Mouse (Mus musculus): ENCODE data around the gene Mgat4a. TPM values are rescaled to one million over a fixed set of nuclear protein-coding genes. Genes with fewer than 3 reads are reported as not detected.
A peak's percentile ranks its signal among the peaks of the same experiment; 100 is the strongest.

Gene Mgat4a
- polyA plus RNA-seq, 1 experiment from 2014 or later = 27.6 TPM

DNA sequence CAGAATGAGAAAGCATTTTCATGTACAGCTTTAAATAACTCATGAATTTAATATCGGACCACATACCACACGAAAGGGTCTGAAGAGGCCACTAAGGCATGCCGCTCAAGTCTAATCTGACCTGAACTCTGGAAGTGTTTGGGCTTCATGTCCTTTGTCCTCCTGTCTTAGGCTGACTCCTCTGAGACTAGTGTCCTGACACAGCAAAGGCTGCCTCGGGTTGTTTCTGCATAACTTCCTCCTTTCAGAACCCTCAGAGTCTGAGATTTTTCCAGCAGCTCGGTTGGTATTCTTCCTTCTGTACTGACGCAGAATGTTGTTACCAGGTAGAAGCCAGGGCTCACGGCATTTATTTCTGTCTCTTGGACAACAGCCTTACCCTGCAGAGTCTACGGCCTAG, 66.8 kb downstream of the Mgat4a start:
- 69% methylated on average over 8 of the region's 8 CpGs for WGBS
- ATAC-seq (ENCODE audit: insufficient read depth, low FRiP score, low read depth) = no peak
- H3K4me1 ChIP-seq = peaks cover 12% of the 10 kb centered on the region
- 0 out of 2 replicates have a peak overlapping the region, but pooled peaks have one; percentile 10 for H3K27ac ChIP-seq
- H3K36me3 ChIP-seq = no peaks in the 10 kb centered on the region
- H3K9me3 ChIP-seq = no peaks in the 10 kb centered on the region
- H3K4me2 ChIP-seq = no peak overlapping the region
- no peak overlapping the region for H3K9ac ChIP-seq
- no peaks in the 10 kb centered on the region for H3K27me3 ChIP-seq (replicated peaks)
- no peak overlapping the region for H3K4me3 ChIP-seq (replicated peaks)

DNA sequence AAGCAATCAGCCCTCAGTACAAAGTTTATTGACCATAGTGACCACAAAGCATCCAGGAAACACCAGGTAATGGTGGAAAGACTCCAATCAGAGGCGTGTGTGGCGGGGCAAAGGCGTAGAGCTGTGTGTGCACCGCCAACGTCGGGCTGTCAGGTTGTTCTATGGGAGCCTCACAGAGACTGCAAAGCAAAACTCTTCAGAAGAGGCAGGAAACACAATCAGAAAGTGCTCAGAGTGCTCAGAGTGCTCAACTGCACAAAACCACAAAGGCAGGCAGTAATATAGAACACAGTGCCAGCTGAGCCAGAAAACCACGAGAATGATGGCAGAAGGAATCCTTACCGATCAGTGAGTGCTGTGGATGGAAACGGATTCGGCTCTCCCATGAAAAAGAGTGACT, 67.6 kb downstream of the Mgat4a start:
- no peak overlapping the region for H3K9ac ChIP-seq
- H3K4me1 ChIP-seq = peaks cover 8% of the 10 kb centered on the region
- H3K9me3 ChIP-seq = no peaks in the 10 kb centered on the region
- no peaks in the 10 kb centered on the region for H3K27me3 ChIP-seq (replicated peaks)
- H3K4me3 ChIP-seq (replicated peaks) = no peak overlapping the region
- H3K36me3 ChIP-seq = no peaks in the 10 kb centered on the region
- 77% methylated on average over 10 of the region's 10 CpGs for WGBS
- H3K27ac ChIP-seq = no peak overlapping the region
- no peak overlapping the region for H3K4me2 ChIP-seq
- no peak for ATAC-seq (ENCODE audit: insufficient read depth, low FRiP score, low read depth)

DNA sequence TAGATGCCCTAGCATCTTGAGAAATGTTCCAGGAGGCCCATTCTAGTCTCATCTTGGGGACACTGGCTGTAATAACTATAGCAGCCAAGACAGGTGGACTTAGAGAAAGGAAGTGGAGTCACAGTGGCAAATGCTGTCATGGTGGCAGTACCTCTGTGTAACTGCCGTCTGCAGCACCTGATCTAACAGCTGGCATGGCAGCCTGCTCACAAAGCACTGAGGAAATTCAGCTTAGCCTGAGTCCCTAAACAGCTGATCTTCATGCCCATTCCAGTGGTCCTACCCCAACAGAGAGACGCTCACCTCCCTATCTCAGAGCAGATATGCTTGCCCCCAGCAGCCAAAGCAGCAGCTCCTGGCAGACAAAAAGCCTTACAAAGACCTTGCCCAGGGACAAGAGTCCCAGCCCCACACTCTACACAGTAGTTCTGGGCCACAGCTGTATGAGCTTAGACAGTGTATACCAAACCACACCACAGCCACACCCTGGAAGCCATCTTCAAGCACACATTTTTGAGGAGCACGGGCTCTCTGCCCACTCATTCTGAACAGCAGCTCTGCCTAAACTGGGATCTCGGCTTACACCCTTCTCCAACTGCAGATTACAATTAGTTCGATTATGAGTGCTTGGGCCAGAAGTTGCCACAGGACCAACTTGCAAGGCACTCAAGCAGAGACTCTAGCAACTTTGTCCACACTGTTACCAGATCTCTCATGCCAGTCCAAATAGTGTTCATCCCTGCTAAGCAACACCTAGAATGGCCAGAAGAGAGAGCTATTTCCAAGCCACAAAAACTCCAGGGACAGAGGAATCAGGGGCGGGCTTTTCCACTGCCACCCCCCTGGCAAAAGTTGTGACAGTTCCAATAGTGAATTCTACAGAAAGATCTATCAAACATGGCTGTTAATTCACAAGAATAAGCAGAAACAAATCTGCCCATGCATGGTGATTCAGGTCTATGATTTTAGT, 69.4 kb downstream of the Mgat4a start:
- WGBS = 89% methylated on average over 6 of the region's 6 CpGs
- no peak for ATAC-seq (ENCODE audit: insufficient read depth, low FRiP score, low read depth)
- H3K4me2 ChIP-seq = no peak overlapping the region
- H3K27me3 ChIP-seq (replicated peaks) = no peaks in the 10 kb centered on the region
- H3K27ac ChIP-seq = no peak overlapping the region
- H3K9me3 ChIP-seq = no peaks in the 10 kb centered on the region
- H3K36me3 ChIP-seq = no peaks in the 10 kb centered on the region
- H3K9ac ChIP-seq = no peak overlapping the region
- no peak overlapping the region for H3K4me3 ChIP-seq (replicated peaks)
- H3K4me1 ChIP-seq = peaks cover 3% of the 10 kb centered on the region; the same call in 1 of the 2 replicates

DNA sequence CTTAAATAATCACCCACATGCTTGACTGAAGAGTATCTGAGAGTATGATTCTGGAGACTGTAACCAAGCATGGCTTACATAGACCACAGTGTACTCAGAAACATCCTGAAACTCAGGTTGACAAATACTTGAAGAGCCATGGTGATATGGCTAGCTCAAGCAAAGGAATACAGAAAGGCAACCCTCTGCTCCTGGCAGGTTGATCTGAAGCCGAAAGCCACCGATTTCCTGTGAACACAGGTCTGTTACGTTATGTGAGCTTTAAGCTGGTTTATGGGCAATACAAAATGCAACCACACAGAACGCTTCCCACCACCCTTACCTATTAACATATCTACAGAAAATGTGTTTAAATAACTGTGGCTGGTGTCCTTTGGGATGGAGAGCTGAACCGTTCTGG, 71.8 kb downstream of the Mgat4a start:
- H3K27me3 ChIP-seq (replicated peaks) = no peaks in the 10 kb centered on the region
- no peaks in the 10 kb centered on the region for H3K36me3 ChIP-seq
- H3K9me3 ChIP-seq = no peaks in the 10 kb centered on the region
- no peak for ATAC-seq (ENCODE audit: insufficient read depth, low FRiP score, low read depth)
- no peak overlapping the region for H3K4me3 ChIP-seq (replicated peaks)
- H3K27ac ChIP-seq = no peak overlapping the region
- 91% methylated on average over 5 of the region's 5 CpGs for WGBS
- no peak overlapping the region for H3K9ac ChIP-seq
- H3K4me1 ChIP-seq = no peaks in the 10 kb centered on the region
- H3K4me2 ChIP-seq = no peak overlapping the region

DNA sequence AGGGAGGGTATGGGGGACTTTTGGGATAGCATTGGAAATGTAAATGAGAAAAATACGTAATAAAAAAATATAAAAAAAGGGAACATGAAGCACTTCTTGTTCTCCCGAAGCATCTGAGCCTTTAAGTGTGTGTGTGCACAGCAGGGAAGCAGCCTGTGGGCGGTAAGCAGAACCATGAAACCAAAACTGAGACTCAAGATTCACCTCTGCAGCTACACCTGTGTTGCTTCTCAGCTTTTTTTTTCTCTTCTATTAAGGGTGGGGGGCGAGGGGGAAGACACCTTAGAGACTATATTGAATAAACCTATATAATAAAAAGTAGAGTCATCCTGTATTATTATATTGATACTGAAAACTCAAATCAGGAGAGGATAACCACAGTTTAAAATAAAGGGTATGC, 73.0 kb downstream of the Mgat4a start:
- 82% methylated on average over 4 of the region's 4 CpGs for WGBS
- Histone ChIP-seq H3K27ac (no peak overlapping the region), H3K4me1 (no peaks in the 10 kb centered on the region), H3K36me3 (no peaks in the 10 kb centered on the region), H3K9me3 (no peaks in the 10 kb centered on the region), H3K4me2 (no peak overlapping the region), H3K4me3 (replicated peaks) (no peak overlapping the region), H3K27me3 (replicated peaks) (no peaks in the 10 kb centered on the region), H3K9ac (no peak overlapping the region)
- ATAC-seq (ENCODE audit: insufficient read depth, low FRiP score, low read depth) = no peak

DNA sequence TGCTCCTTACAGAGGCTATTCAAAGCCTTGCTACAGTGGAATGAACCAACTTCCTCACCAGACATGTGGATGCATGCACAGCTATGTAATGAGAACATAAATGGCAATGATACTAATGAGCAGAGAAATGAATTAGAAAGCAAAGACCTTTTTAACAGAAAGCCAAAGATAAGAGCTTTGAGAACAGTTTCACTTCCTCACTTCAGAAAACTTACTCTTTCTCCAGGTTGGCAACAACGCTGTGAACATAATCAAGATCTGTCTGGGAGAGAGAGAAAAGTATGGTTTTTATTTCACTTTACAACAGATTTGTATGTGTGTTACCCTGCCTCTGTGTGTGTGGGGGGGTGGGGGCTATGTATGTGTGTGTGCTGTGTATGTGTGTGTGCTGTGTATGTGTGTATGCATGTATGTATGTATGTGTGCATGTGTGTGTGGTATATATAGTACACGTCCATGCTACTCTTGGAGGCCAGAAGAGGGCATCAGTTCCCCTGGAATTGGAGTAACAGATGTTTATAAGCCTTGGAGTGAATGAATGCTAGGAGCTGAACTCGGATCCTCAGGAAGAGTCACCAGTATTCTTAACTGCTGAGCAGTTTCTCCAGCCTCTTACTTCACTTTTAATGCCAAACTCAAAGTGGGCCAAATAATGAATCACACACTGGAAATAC, 74.4 kb downstream of the Mgat4a start:
- Histone ChIP-seq H3K4me1 (no peaks in the 10 kb centered on the region), H3K9me3 (no peaks in the 10 kb centered on the region), H3K4me2 (no peak overlapping the region), H3K27ac (no peak overlapping the region), H3K27me3 (replicated peaks) (no peaks in the 10 kb centered on the region), H3K4me3 (replicated peaks) (no peak overlapping the region), H3K9ac (no peak overlapping the region), H3K36me3 (no peaks in the 10 kb centered on the region)
- whole genome bisulfite sequencing = 82% methylated on average over 3 of the region's 3 CpGs
- ATAC-seq (ENCODE audit: insufficient read depth, low FRiP score, low read depth) = no peak

DNA sequence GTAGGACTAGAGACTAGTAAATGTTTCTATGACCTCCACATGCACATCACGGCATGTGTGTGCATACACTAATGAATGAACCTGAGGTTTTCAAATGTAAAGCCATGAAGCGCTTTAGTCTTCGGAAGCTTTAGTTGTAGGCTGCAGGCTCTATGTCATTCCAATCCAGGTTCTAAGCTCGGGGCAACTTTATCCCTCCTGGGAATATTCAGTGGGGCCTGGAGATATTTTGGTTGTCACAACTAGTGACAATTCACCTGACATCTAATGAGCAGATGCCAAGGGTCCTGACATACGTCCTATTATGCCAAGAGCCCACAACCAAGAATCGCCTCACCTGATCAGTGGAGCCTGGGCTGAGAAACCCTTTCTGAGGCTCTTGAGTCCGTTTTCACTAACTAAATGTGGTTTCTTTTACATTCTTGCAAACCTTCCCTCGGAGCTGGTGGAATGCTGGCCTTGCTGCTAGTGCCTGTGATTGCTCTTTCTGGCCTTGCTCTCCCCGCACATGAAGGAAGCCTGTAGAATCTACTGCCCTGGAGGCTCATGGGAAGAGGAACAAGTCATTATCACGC, 75.9 kb downstream of the Mgat4a start:
- Histone ChIP-seq H3K9me3 (no peaks in the 10 kb centered on the region), H3K9ac (no peak overlapping the region), H3K27me3 (replicated peaks) (no peaks in the 10 kb centered on the region), H3K4me1 (no peaks in the 10 kb centered on the region), H3K27ac (no peak overlapping the region), H3K4me2 (no peak overlapping the region), H3K36me3 (no peaks in the 10 kb centered on the region), H3K4me3 (replicated peaks) (no peak overlapping the region)
- WGBS = 81% methylated on average over 10 of the region's 10 CpGs
- ATAC-seq (ENCODE audit: insufficient read depth, low FRiP score, low read depth) = no peak

DNA sequence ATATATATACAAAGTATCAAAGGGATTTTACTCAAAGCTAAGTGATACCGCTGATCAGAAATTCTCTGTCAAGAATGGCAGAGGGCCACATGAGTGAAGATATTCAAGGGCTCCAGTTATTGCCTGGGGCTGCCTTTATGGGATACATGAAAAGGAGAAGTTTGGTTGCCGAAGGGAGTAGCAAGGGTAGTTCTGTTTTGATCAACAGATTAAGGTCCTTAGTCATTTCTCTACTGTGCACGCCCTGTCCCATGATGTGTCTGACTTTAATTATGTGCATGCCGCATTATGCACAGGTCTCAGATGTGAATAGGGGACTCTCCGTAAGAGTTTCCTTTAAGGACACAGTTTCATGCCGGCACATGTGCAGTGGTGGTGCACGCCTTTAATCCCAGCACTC, 83.3 kb downstream of the Mgat4a start:
- H3K9me3 ChIP-seq = no peaks in the 10 kb centered on the region
- ATAC-seq (ENCODE audit: insufficient read depth, low FRiP score, low read depth) = no peak
- H3K4me1 ChIP-seq = no peaks in the 10 kb centered on the region
- H3K36me3 ChIP-seq = 0 out of 2 replicates have a peak, but pooled peaks cover 3% of the 10 kb centered on the region
- H3K4me2 ChIP-seq = no peak overlapping the region
- H3K27me3 ChIP-seq (replicated peaks) = no peaks in the 10 kb centered on the region
- H3K27ac ChIP-seq = no peak overlapping the region
- WGBS = 87% methylated on average over 7 of the region's 7 CpGs
- H3K9ac ChIP-seq = no peak overlapping the region
- no peak overlapping the region for H3K4me3 ChIP-seq (replicated peaks)

DNA sequence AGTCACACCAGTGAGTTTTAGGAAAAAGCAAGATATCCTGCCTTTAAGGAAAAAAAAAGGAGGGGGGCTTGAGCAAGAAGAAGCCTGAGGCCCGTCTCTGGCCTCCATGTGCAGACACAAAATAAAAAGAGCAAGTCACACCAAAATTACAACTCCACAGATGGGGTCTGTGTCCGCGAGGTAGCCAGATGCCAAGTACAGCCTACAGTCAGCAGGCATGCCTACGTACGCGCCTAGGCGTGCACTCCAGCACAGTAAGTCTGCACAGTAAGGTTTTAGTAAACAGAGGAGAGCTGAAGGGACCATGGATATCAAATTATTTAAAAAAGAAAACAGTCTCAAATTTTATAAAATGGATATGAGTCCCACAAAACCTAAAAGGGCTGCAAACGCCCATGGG, 89.5 kb downstream of the Mgat4a start:
- Histone ChIP-seq H3K9me3 (no peaks in the 10 kb centered on the region), H3K27ac (no peak overlapping the region), H3K27me3 (replicated peaks) (no peaks in the 10 kb centered on the region), H3K36me3 (peaks cover 8% of the 10 kb centered on the region; the same call in 1 of the 2 replicates), H3K4me1 (no peaks in the 10 kb centered on the region), H3K4me3 (replicated peaks) (no peak overlapping the region), H3K9ac (no peak overlapping the region), H3K4me2 (no peak overlapping the region)
- WGBS = 89% methylated on average over 8 of the region's 8 CpGs
- ATAC-seq (ENCODE audit: insufficient read depth, low FRiP score, low read depth) = no peak

DNA sequence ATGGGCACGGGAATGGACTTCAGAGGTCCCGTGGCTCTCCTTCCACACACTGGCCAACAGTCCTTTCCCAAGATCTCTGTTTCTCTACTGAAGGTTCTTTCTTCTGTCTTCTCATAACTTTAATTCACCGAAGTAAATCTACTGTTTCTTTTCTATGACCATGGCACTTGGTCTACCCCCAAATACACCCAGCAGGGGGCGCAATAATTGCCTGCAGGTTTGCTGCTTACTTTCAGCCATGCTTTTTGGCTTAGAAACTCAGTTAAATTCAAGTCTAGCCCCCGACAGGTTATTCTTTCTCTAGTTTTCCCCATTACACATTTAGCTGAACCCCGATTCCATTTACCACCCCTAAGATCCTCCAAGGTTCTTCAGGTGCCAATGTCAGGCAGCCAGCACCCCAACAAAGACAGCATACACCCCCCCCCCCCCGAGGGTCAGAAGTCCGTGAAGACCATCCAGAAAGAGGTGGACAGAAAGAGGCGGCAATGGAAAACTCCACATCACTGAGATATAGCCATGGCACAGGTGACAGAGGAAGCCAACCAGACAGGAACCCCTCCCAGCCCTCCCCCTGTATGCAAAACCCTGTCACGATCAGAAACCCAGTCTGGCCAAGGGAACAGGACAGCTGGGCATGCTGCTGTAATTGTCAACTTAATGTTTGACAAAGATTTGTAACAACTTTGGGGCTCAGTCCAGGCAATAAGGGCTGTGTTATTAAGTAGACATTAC, 92.3 kb downstream of the Mgat4a start:
- Histone ChIP-seq H3K36me3 (peaks cover 4% of the 10 kb centered on the region; the same call in 1 of the 2 replicates), H3K9me3 (no peaks in the 10 kb centered on the region), H3K9ac (no peak overlapping the region), H3K4me1 (no peaks in the 10 kb centered on the region), H3K4me2 (no peak overlapping the region), H3K27me3 (replicated peaks) (no peaks in the 10 kb centered on the region), H3K27ac (no peak overlapping the region), H3K4me3 (replicated peaks) (no peak overlapping the region)
- 79% methylated on average over 10 of the region's 10 CpGs for WGBS
- no peak for ATAC-seq (ENCODE audit: insufficient read depth, low FRiP score, low read depth)

DNA sequence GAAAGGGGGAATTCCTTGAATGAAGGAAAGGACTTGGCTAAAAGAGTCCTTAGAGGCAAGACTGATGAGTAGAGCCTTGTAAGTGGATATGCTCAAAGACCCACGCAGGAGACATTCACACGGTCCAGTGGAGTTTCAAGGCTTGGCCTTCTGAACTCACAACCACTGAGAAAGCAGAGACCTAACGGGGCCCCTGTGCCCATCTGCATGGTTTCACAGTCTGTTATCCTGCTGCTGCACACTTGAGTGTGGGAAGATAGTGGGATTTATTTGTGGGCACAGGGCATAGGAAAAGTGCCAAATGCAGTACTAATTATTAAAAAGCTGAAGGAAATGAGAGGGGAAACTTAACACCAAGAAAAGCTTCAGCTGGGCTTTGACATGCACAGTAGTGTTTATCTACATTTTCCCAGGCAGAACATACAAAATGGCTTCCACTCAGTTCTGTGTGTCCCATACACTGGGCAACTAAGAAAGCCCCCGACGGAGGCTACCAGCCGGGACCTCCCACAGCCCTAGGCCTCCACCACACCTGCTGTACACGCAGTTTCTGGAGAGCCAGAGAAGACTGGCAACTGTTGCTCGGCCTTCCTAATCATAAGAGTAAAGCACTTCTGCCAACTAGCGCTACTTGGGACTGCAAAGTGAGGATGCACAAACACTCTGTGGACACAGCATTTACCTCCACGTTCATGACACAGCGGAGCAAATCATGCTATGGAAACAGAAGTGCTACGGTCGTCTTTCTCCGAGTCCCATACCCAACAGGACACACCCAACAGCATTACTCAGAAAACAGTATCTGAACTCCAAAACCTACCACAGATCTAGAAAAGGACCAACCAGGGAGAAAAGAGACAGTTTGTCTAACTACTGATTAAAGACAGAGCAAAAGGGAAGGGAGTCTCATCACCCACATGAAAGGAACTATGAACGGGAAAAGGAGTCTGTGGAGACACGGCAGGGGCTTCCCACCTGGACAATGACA, 97.7 kb downstream of the Mgat4a start:
- H3K4me1 ChIP-seq = no peaks in the 10 kb centered on the region
- H3K4me2 ChIP-seq = no peak overlapping the region
- H3K27me3 ChIP-seq (replicated peaks) = no peaks in the 10 kb centered on the region
- no peak overlapping the region for H3K27ac ChIP-seq
- H3K4me3 ChIP-seq (replicated peaks) = no peak overlapping the region
- H3K9ac ChIP-seq = no peak overlapping the region
- no peak for ATAC-seq (ENCODE audit: insufficient read depth, low FRiP score, low read depth)
- 91% methylated on average over 16 of the region's 16 CpGs for whole genome bisulfite sequencing
- peaks cover 19% of the 10 kb centered on the region for H3K36me3 ChIP-seq
- no peaks in the 10 kb centered on the region for H3K9me3 ChIP-seq
